Mouse (Mus musculus): ENCODE measurements around the gene AC170998.1.

The AC170998.1 gene

GRCm38 (mm10) chr17:28725783-28726182 lies at the start of gene AC170998.1:
Gene AC170998.1, plus strand, starts transcription at chr17:28726083.
- DNase-seq (ENCODE audit: low spot score in 2 of 2): no peak

GRCm38 (mm10) chr17:28682311-28683084 lies 43.4 kb upstream of the AC170998.1 start:
- DNase-seq (ENCODE audit: low spot score in 2 of 2): no peak

GRCm38 (mm10) chr17:28683601-28684000 lies 42.3 kb upstream of the AC170998.1 start:
- no peak for DNase-seq (ENCODE audit: low spot score in 2 of 2)

- DNase-seq (ENCODE audit: low spot score in 2 of 2): no peak
Measured at GRCm38 (mm10) chr17:28684631-28685030, 41.3 kb upstream of the AC170998.1 start.

GRCm38 (mm10) chr17:28687354-28687753 lies 38.5 kb upstream of the AC170998.1 start:
- DNase-seq (ENCODE audit: low spot score in 2 of 2): no peak

DNA sequence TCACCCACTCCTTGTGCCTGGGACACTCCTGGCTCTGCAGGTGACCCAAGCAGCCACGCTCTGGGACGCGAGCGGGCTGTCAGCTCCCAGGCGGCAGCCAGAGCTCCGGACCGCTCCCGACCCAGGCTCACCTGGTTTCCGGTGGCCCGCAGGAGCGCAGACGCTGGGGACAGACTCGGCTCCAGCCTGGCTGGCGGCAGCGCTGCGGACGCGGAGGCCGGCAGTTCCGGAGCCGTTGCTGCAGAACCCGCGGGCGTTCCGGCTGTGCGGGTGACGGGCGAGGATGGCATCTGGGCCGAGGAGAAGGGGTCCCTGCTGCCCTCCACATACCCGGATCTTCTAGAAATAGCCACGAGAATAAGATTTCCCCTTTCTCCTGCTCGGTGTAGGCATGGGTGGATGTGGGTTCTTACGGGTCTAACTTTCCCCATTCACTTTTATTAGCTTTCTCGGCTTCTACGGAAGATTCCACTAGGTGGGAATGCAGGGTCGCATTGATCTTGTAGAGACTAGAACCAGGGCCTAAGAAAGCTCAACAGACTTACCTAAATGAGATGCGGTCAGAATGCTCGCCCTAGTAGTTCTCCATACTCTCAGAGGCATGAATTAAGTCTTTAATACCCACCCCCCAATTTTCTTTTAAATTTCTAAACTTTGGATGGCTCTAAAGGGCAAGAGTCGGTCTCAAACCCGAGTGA lies 36.1 kb upstream of the AC170998.1 start, which contains the start of gene Slc26a8:
TSS of gene Slc26a8 (minus strand) at position 648 of the 698 bp plus-strand sequence.
- peak in 1 of 2 experiments; percentile 39 for DNase-seq (ENCODE audit: low spot score in 2 of 2)

GRCm38 (mm10) chr17:28690776-28691686 lies 34.9 kb upstream of the AC170998.1 start, which contains the start of gene Mapk14:
Gene Mapk14, plus strand, starts transcription at chr17:28691329.
- peak; percentile 99 to 100 for DNase-seq (ENCODE audit: low spot score in 2 of 2)

- no peak for DNase-seq (ENCODE audit: low spot score in 2 of 2)
Measured at GRCm38 (mm10) chr17:28691687-28692340, 34.1 kb upstream of the AC170998.1 start.

- peak in 1 of 2 experiments; percentile 57 for DNase-seq (ENCODE audit: low spot score in 2 of 2)
Measured at GRCm38 (mm10) chr17:28692341-28692710, 33.6 kb upstream of the AC170998.1 start.

GRCm38 (mm10) chr17:28693086-28693485 lies 32.8 kb upstream of the AC170998.1 start:
- no peak for DNase-seq (ENCODE audit: low spot score in 2 of 2)

- no peak for DNase-seq (ENCODE audit: low spot score in 2 of 2)
Measured at GRCm38 (mm10) chr17:28694078-28694477, 31.8 kb upstream of the AC170998.1 start.

GRCm38 (mm10) chr17:28694832-28695231 lies 31.1 kb upstream of the AC170998.1 start:
- DNase-seq (ENCODE audit: low spot score in 2 of 2): no peak

- no peak for DNase-seq (ENCODE audit: low spot score in 2 of 2)
Measured at GRCm38 (mm10) chr17:28696641-28697040, 29.2 kb upstream of the AC170998.1 start.

DNA sequence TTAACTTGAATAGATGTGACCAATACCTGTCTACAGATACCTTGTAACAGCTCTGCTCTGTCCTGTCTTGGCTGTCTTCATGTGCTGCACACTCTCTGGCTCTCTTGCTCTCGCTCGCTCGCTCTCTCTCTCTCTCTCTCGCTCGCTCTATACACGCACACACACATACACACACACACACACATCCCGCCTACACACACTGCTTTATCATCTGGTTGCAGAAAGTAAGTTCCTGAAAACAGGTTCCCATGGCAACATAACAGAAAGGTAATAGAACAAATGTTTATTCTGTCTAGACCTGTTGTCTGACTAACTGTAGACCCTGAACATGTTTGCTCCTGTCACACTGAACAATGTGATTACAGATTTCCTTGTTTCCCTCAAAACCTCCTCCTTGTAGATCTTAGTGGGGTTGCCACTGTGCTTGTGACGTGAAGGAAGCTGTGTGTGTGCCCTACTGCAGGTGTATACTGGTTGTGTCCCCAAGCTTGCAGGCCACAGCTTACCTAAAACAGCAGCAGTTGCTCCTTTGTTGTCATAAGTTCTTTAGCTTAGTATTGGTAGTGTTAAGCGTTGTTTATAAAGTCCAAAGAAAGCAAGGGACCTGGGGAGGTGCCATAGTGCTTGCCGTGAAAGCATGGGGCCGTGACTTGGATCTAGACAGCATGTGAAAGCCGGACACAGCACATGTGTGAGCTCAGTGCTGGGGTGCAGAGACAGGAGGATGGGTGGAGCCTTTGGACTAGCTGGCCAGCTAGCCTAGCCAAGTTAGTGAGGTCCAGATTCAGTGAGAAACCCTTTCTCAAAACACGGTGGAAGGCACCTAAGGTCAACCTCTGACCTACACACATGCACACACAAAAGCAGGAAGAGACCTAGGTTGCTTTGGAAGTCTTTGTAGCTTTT lies 28.3 kb upstream of the AC170998.1 start:
- peak in 1 of 2 experiments; percentile 39 for DNase-seq (ENCODE audit: low spot score in 2 of 2)

DNA sequence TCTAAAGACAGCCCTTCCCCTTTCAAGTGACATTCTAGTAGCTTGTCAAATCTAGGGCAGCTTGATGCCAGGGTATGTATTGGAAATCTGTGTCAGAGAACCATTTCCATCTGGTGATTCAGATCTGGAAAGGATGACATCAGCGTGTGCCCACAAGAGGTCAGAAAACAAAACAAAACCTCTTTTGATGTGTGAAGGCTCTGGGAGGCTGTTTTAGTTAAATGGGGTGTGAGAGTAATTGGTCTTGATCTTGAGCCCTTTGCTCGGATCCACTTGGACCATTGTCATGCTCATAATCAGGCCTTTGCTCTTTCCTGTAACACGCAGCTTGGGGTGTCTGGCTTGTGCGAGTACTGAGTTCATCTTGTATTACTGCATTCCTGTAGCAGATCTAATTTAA lies 27.6 kb upstream of the AC170998.1 start:
- DNase-seq (ENCODE audit: low spot score in 2 of 2): no peak

- no peak for DNase-seq (ENCODE audit: low spot score in 2 of 2)
Measured at GRCm38 (mm10) chr17:28698672-28699071, 27.2 kb upstream of the AC170998.1 start.

DNA sequence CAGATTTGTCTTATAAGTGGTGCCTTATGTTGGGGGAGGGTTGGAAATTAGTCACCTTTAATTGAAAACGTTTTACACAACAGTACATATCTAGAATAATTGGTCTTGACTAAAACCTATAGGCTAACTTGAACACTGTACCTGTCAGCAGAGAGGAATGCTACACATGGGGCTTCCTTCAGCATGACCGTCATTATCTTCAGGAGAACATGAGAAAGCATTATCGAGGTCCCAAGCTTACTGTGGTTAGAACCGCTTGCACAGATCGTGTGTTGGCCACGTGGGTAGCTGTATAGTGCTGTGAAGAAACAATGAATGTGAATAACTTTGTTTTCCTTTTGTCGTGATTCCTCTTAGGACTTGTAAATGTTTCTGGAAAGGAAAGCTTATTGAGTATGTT lies 26.1 kb upstream of the AC170998.1 start:
- no peak for DNase-seq (ENCODE audit: low spot score in 2 of 2)

- DNase-seq (ENCODE audit: low spot score in 2 of 2): no peak
Measured at GRCm38 (mm10) chr17:28701171-28701570, 24.7 kb upstream of the AC170998.1 start.

- no peak for DNase-seq (ENCODE audit: low spot score in 2 of 2)
Measured at GRCm38 (mm10) chr17:28701737-28702136, 24.1 kb upstream of the AC170998.1 start.

- DNase-seq (ENCODE audit: low spot score in 2 of 2): no peak
Measured at GRCm38 (mm10) chr17:28702646-28703045, 23.2 kb upstream of the AC170998.1 start.
